Mouse (Mus musculus) midbrain, postnatal 0 days (tissue): ENCODE data around the gene Larp4b. TPM values are rescaled to one million over a fixed set of nuclear protein-coding genes. Genes with fewer than 3 reads are reported as not detected.
A peak's percentile ranks its signal among the peaks of the same experiment; 100 is the strongest.

Experiments used
- ATAC-seq: fragments of 200-750 bp; cut with Nextera tagmentation; 2 replicates; pipeline ENCODE4 v1.8.0; 2017; ENCODE audit warnings: moderate number of reproducible peaks, mild to moderate bottlenecking, moderate TSS enrichment, moderate library complexity; ENCODE audit not compliant: low FRiP score
- DNase-seq: peaks from one replicate; pipeline ENCODE4 v3.0.0-alpha.2; 2015; ENCODE audit warnings: low spot score
- H3K27ac ChIP-seq: fragments of 300-500 bp; sonication (generic); 2 replicates; pipeline ENCODE4 v1.5.1; 2014; ENCODE audit warnings: low read depth, mild to moderate bottlenecking, low read length, mixed read lengths
- H3K27me3 ChIP-seq: fragments of 300-500 bp; sonication (generic); 2 replicates; pipeline ENCODE4 v1.6.1; 2014; ENCODE audit warnings: low read length, control low read depth, mixed read lengths; ENCODE audit not compliant: insufficient read depth
- H3K36me3 ChIP-seq: fragments of 300-500 bp; sonication (generic); 2 replicates; pipeline ENCODE4 v1.6.1; 2014; ENCODE audit warnings: low read length, control low read depth, mixed read lengths; ENCODE audit not compliant: insufficient read depth
- H3K4me1 ChIP-seq: fragments of 300-500 bp; sonication (generic); 2 replicates; pipeline ENCODE4 v1.6.1; 2014; ENCODE audit warnings: mild to moderate bottlenecking, control low read depth, antibody characterized with exemption, low read length, mixed read lengths; ENCODE audit not compliant: insufficient read depth
- H3K4me2 ChIP-seq: fragments of 300-500 bp; sonication (generic); 2 replicates; pipeline ENCODE4 v1.6.1; 2014; ENCODE audit warnings: low read depth, mild to moderate bottlenecking, low read length, mixed read lengths; ENCODE audit not compliant: poor library complexity, severe bottlenecking
- H3K4me3 ChIP-seq: fragments of 300-500 bp; sonication (generic); 2 replicates; pipeline ENCODE4 v1.5.1; 2014; ENCODE audit warnings: low read depth, mild to moderate bottlenecking, low read length, moderate library complexity
- H3K9ac ChIP-seq: fragments of 300-500 bp; sonication (generic); replicated peaks from 2 replicates; pipeline ENCODE4 v1.6.1; 2014; ENCODE audit warnings: mild to moderate bottlenecking, low read length, moderate library complexity, mixed read lengths; ENCODE audit not compliant: poor library complexity, severe bottlenecking
- H3K9me3 ChIP-seq: fragments of 300-500 bp; sonication (generic); 2 replicates; pipeline ENCODE4 v1.6.1; 2016; ENCODE audit warnings: low read length, control low read depth
- CTCF ChIP-seq: IDR thresholded peaks from 2 replicates; pipeline ENCODE4 v1.5.1; 2016; ENCODE audit warnings: antibody characterized with exemption, mild to moderate bottlenecking
- WGBS: fragments of 180-500 bp; shearing (Covaris S2); extraction: QIAGEN DNeasy Blood & Tissue Kit; methylation state at CpG from one replicate; pipeline ENCODE4 v1.1.7; 2014; 5-methylcytosine and 5-hydroxymethylcytosine counted together
- polyA plus RNA-seq: library from polyadenylated mRNA; unstranded; fragments of >200 nt; fragmentation: Nextera tagmentation; extraction: Ambion mirVana; gene quantifications from 2 replicates; pipeline ENCODE4 v1.2.1, GENCODE M21; 2015
- total RNA-seq: library from RNA; depleted of rRNA; stranded (reverse); fragments of >200 nt; gene quantifications from 2 replicates; pipeline ENCODE4 v1.2.3, GENCODE M21; 2014

Larp4b gene
- total and polyA plus RNA-seq, 2 experiments from 2014 or later: 40.8 to 78.3 TPM

GRCm38 (mm10) chr13:9094186-9094980, 702 bp downstream of the Larp4b start:
- WGBS: under 1% methylated on average over 45 of the region's 63 CpGs
- Histone ChIP-seq H3K9ac (peak overlapping the region; percentile 95), H3K36me3 (no peaks in the 10 kb centered on the region), H3K27ac (peak overlapping the region; percentile 92), H3K4me2 (peak overlapping the region; percentile 99), H3K4me3 (peak overlapping the region; percentile 99), H3K27me3 (no peaks in the 10 kb centered on the region), H3K4me1 (0 out of 2 replicates have a peak, but pooled peaks cover 3% of the 10 kb centered on the region), H3K9me3 (no peaks in the 10 kb centered on the region)
- DNase-seq: peak; percentile 5
- peak; percentile 66 for ATAC-seq
- TF ChIP-seq CTCF: no peak

- no peaks in the 10 kb centered on the region for H3K27me3 ChIP-seq
Observed at GRCm38 (mm10) chr13:9099289-9099688, 5.6 kb downstream of the Larp4b start.

GRCm38 (mm10) chr13:9100517-9100916, 6.8 kb downstream of the Larp4b start:
- H3K4me3 ChIP-seq: no peak overlapping the region
- no peak for TF ChIP-seq CTCF

More at GRCm38 (mm10) chr13:9099289-9099688, 5.6 kb downstream of the Larp4b start:
- Histone ChIP-seq H3K4me2 (no peak overlapping the region), H3K36me3 (no peaks in the 10 kb centered on the region), H3K27ac (no peak overlapping the region), H3K4me3 (no peak overlapping the region), H3K9me3 (no peaks in the 10 kb centered on the region), H3K9ac (no peak overlapping the region), H3K4me1 (0 out of 2 replicates have a peak, but pooled peaks cover 3% of the 10 kb centered on the region)
- no peak for DNase-seq
- no peak for ATAC-seq
- 81% methylated on average over 5 of the region's 5 CpGs for WGBS
- no peak for TF ChIP-seq CTCF

GRCm38 (mm10) chr13:9106246-9106645, 12.6 kb downstream of the Larp4b start:
- Histone ChIP-seq H3K4me1 (no peaks in the 10 kb centered on the region), H3K36me3 (no peaks in the 10 kb centered on the region), H3K9ac (no peak overlapping the region), H3K9me3 (no peaks in the 10 kb centered on the region), H3K4me2 (no peak overlapping the region), H3K4me3 (no peak overlapping the region), H3K27me3 (no peaks in the 10 kb centered on the region), H3K27ac (no peak overlapping the region)
- TF ChIP-seq CTCF: no peak
- WGBS: 90% methylated on average over 5 of the region's 5 CpGs
- ATAC-seq (no peak), DNase-seq (no peak)

More at GRCm38 (mm10) chr13:9100517-9100916, 6.8 kb downstream of the Larp4b start:
- DNase-seq (no peak), ATAC-seq (no peak)
- no peaks in the 10 kb centered on the region for H3K36me3 ChIP-seq
- 100% methylated on average over 2 of the region's 2 CpGs for WGBS
- H3K9ac ChIP-seq: no peak overlapping the region
- H3K27me3 ChIP-seq: no peaks in the 10 kb centered on the region
- H3K4me1 ChIP-seq: 0 out of 2 replicates have a peak, but pooled peaks cover 3% of the 10 kb centered on the region
- H3K27ac ChIP-seq: no peak overlapping the region
- no peaks in the 10 kb centered on the region for H3K9me3 ChIP-seq
- H3K4me2 ChIP-seq: no peak overlapping the region

- no peaks in the 10 kb centered on the region for H3K36me3 ChIP-seq
- TF ChIP-seq CTCF: no peak
- H3K27me3 ChIP-seq: no peaks in the 10 kb centered on the region
- no peak overlapping the region for H3K27ac ChIP-seq
- no peaks in the 10 kb centered on the region for H3K4me1 ChIP-seq
- H3K9ac ChIP-seq: no peak overlapping the region
- H3K9me3 ChIP-seq: no peaks in the 10 kb centered on the region
- no peak for DNase-seq
- no peak for ATAC-seq
- no peak overlapping the region for H3K4me2 ChIP-seq
- no peak overlapping the region for H3K4me3 ChIP-seq
- WGBS: 77% methylated on average over 2 of the region's 2 CpGs
Observed at GRCm38 (mm10) chr13:9106992-9107858, 13.5 kb downstream of the Larp4b start.
